In the genomic region with DNA sequence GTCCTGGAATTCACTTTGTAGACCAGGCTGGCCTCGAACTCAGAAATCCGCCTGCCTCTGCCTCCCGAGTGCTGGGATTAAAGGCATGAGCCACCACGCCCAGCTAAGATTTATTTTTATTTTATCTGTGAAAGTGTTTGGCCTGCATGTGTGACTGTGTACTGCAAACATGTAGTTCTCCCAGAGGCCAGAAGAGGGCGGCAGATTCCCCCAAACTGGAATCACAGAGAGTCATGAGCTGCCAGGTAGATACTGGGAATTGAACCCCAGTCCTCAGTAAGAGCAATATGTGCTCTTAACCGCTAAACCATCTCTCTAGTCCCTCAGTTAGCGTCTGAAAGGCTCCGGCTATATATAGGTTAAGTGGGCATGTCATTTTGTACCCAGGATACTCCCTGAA, we compare ENCODE assay signal across 10 mouse cellular contexts. TPM values are rescaled to one million over a fixed set of nuclear protein-coding genes. Genes with fewer than 3 reads are reported as not detected.
DNase-seq lines count a peak whose midpoint lies in the region; ATAC-seq and TF ChIP-seq lines count a peak whose summit lies in the region.
"Had no signal": no experiment of that assay in that cellular context is flagged by ENCODE, and none has a peak within 500 bp of the region (broad histone marks: within the 10 kb centered on the region; RNA-seq: fewer than 3 reads in every experiment).

No protein-coding gene starts in this region.

- H3K9ac ChIP-seq in intestine, embryonic 14.5 days (ENCODE audit: low read length) = no peak overlapping the region
- no peak overlapping the region for H3K9ac ChIP-seq in intestine, embryonic 16.5 days (ENCODE audit: low read depth, low read length)
- no peak overlapping the region for H3K9ac ChIP-seq in ES-E14 (ENCODE audit: insufficient read depth, low read depth, low read length, poor library complexity, severe bottlenecking)
- H3K9ac ChIP-seq: limb, embryonic 15.5 days had no signal

- in situ Hi-C loops in ES-E14 (cut with MboI; ENCODE audit: low sequenced_read_pairs in 2 of 2, unreplicated experiment in 2 of 2) = no loop called here

- H3K36me3 ChIP-seq in intestine, embryonic 14.5 days (ENCODE audit: control insufficient read depth, insufficient read depth, low read length) = no peaks in the 10 kb centered on the region
- no peaks in the 10 kb centered on the region for H3K36me3 ChIP-seq in intestine, embryonic 16.5 days (ENCODE audit: control insufficient read depth, insufficient read depth, low read length)
- no peaks in the 10 kb centered on the region for H3K36me3 ChIP-seq in ES-E14 (ENCODE audit: control insufficient read depth, insufficient read depth, low read length, poor library complexity, severe bottlenecking)
- H3K36me3 ChIP-seq in splenic B cell, adult 2 months (ENCODE audit: control insufficient read depth, insufficient read depth, low read length, poor library complexity, severe bottlenecking) = no peaks in the 10 kb centered on the region
- no peaks in the 10 kb centered on the region for H3K36me3 ChIP-seq in heart, embryonic 10.5 days
- H3K36me3 ChIP-seq: limb, embryonic 15.5 days had no signal

- no peak for ATAC-seq in intestine, embryonic 14.5 days (replicated peaks; ENCODE audit: low FRiP score, low TSS enrichment, low read depth)
- no peak for ATAC-seq in intestine, embryonic 16.5 days

- no peaks in the 10 kb centered on the region for H3K9me3 ChIP-seq in intestine, embryonic 14.5 days (ENCODE audit: control insufficient read depth, low read length)
- H3K9me3 ChIP-seq in intestine, embryonic 16.5 days (ENCODE audit: control insufficient read depth, low read length) = no peaks in the 10 kb centered on the region
- H3K9me3 ChIP-seq in ES-E14 (ENCODE audit: control insufficient read depth, insufficient read depth, low read depth, low read length) = no peaks in the 10 kb centered on the region
- H3K9me3 ChIP-seq in heart, embryonic 10.5 days = no peaks in the 10 kb centered on the region
- H3K9me3 ChIP-seq: limb, embryonic 15.5 days had no signal

- H3K27ac ChIP-seq in intestine, embryonic 14.5 days (ENCODE audit: low read depth) = no peak overlapping the region
- H3K27ac ChIP-seq in intestine, embryonic 16.5 days (ENCODE audit: low read length) = no peak overlapping the region
- H3K27ac ChIP-seq in ES-E14 (ENCODE audit: insufficient read depth, low read depth, low read length, poor library complexity, severe bottlenecking) = no peak overlapping the region
- H3K27ac ChIP-seq in heart, embryonic 10.5 days = no peak overlapping the region
- H3K27ac ChIP-seq: limb, embryonic 15.5 days had no signal

- DNase-seq in intestine, embryonic 14.5 days (ENCODE audit: low spot score) = peak; percentile 69
- DNase-seq in B cell, adult 2 months = peak; percentile 78 to 79
- DNase-seq in ES-E14 (ENCODE audit: low read depth, low spot score) = peak; percentile 51
- DNase-seq in induced T-regulatory cell, adult 2 months (ENCODE audit: low read depth) = peak; percentile 81
- DNase-seq in splenic B cell, adult 2 months (ENCODE audit: low read depth, low spot score) = peak; percentile 80
- DNase-seq in heart, embryonic 10.5 days (ENCODE audit: low spot score) = no peak
- DNase-seq in testis, postnatal 14 days (ENCODE audit: low spot score) = no peak

- no peaks in the 10 kb centered on the region for H3K4me1 ChIP-seq in intestine, embryonic 14.5 days (replicated peaks; ENCODE audit: control insufficient read depth, insufficient read depth, low read length)
- H3K4me1 ChIP-seq in intestine, embryonic 16.5 days (ENCODE audit: control insufficient read depth, insufficient read depth, low read length) = no peaks in the 10 kb centered on the region
- no peaks in the 10 kb centered on the region for H3K4me1 ChIP-seq in ES-E14 (ENCODE audit: control insufficient read depth in 2 of 2, insufficient read depth in 2 of 2, low read length in 2 of 2, poor library complexity in 1 of 2)
- H3K4me1 ChIP-seq in heart, embryonic 10.5 days = peaks cover 10% of the 10 kb centered on the region

- no peak overlapping the region for H3K4me2 ChIP-seq in intestine, embryonic 14.5 days (ENCODE audit: low read length)
- no peak overlapping the region for H3K4me2 ChIP-seq in intestine, embryonic 16.5 days (ENCODE audit: low read depth, low read length)
- H3K4me2 ChIP-seq: limb, embryonic 15.5 days had no signal

- peaks cover 9% of the 10 kb centered on the region; the same call in 1 of the 2 replicates for H3K27me3 ChIP-seq in intestine, embryonic 14.5 days (replicated peaks; ENCODE audit: control insufficient read depth, insufficient read depth, low read length)
- peaks cover 2% of the 10 kb centered on the region for H3K27me3 ChIP-seq in intestine, embryonic 16.5 days (replicated peaks; ENCODE audit: control insufficient read depth, insufficient read depth, low read length)
- H3K27me3 ChIP-seq in splenic B cell, adult 2 months (ENCODE audit: control insufficient read depth, insufficient read depth, low read length, poor library complexity, severe bottlenecking) = no peaks in the 10 kb centered on the region; the same call in 1 of the 2 replicates
- peaks cover 39% of the 10 kb centered on the region for H3K27me3 ChIP-seq in heart, embryonic 10.5 days (ENCODE audit: insufficient read depth, poor library complexity, severe bottlenecking)

- WGBS in intestine, embryonic 14.5 days = 43% methylated on average over 8 of the region's 8 CpGs
- WGBS in intestine, embryonic 16.5 days = 49% methylated on average over 8 of the region's 8 CpGs
- 37% methylated on average over 8 of the region's 8 CpGs for WGBS in heart, embryonic 10.5 days

- no peak overlapping the region for H3K4me3 ChIP-seq in intestine, embryonic 14.5 days (ENCODE audit: low read depth, low read length)
- no peak overlapping the region for H3K4me3 ChIP-seq in intestine, embryonic 16.5 days (ENCODE audit: low read length)
- no peak overlapping the region for H3K4me3 ChIP-seq in ES-E14 (ENCODE audit: insufficient read depth in 1 of 2, low read depth in 1 of 2, low read length in 2 of 2, poor library complexity in 1 of 2, severe bottlenecking in 1 of 2)
- H3K4me3 ChIP-seq in heart, embryonic 10.5 days = no peak overlapping the region
- H3K4me3 ChIP-seq: erythroblast, embryonic 14.5 days; limb, embryonic 15.5 days had no signal

TF ChIP-seq in ES-E14, 5 proteins besides CTCF, POLR2A, EP300 and RAD21:
- no peak for TF ChIP-seq ZC3H11A (IDR thresholded peaks at IDR 0.05; ENCODE audit: borderline replicate concordance, low read depth, low read length)

RNA-seq across cellular contexts. Expression of gene Vsig10l, which starts 7.4 kb away (rescaled TPM):
- polyA plus RNA-seq in intestine, embryonic 14.5 days (2014; fragmentation: Nextera tagmentation; extraction: Ambion mirVana) = 4.2 and 5.6 TPM in 2 replicates
- 2.7 and 2.8 TPM in 2 replicates for polyA plus RNA-seq in intestine, embryonic 16.5 days (2015; fragmentation: Nextera tagmentation; extraction: Ambion mirVana)
- 2.9 and 3.6 TPM in 2 replicates for total RNA-seq in ES-E14 (2012; rRNA removed)
- polyA plus RNA-seq in heart, embryonic 10.5 days (2016; fragmentation: Nextera tagmentation; extraction: Ambion mirVana) = 1.4 and 1.5 TPM in 2 replicates

RNA-seq across cellular contexts. Expression of gene Iglon5, which starts 19.5 kb away (rescaled TPM):
- polyA plus RNA-seq in intestine, embryonic 14.5 days (2014; fragmentation: Nextera tagmentation; extraction: Ambion mirVana) = 0.67 and 0.72 TPM in 2 replicates
- polyA plus RNA-seq in intestine, embryonic 16.5 days (2015; fragmentation: Nextera tagmentation; extraction: Ambion mirVana) = 0.33 and 0.38 TPM in 2 replicates
- 0.95 and 1.7 TPM in 2 replicates for total RNA-seq in ES-E14 (2012; rRNA removed)
- 0.20 TPM in 1 of 2 replicates, not detected in the other for polyA plus RNA-seq in heart, embryonic 10.5 days (2016; fragmentation: Nextera tagmentation; extraction: Ambion mirVana)
- polyA plus RNA-seq: erythroblast, embryonic 14.5 days had no signal

RNA-seq across cellular contexts. Expression of gene Gm45233, which starts 26.4 kb away (rescaled TPM):
- 0.39 TPM in 1 of 2 replicates, not detected in the other for polyA plus RNA-seq in intestine, embryonic 14.5 days (2014; fragmentation: Nextera tagmentation; extraction: Ambion mirVana)
- polyA plus RNA-seq in intestine, embryonic 16.5 days (2015; fragmentation: Nextera tagmentation; extraction: Ambion mirVana) = 0.20 and 0.32 TPM in 2 replicates
- not detected in 2 replicates for total RNA-seq in ES-E14 (2012; rRNA removed)
- polyA plus RNA-seq in heart, embryonic 10.5 days (2016; fragmentation: Nextera tagmentation; extraction: Ambion mirVana) = not detected in 2 replicates
- polyA plus RNA-seq: erythroblast, embryonic 14.5 days had no signal

RNA-seq across cellular contexts. Expression of gene Etfb, which starts 26.5 kb away (rescaled TPM):
- polyA plus RNA-seq in intestine, embryonic 14.5 days (2014; fragmentation: Nextera tagmentation; extraction: Ambion mirVana) = 347 and 370 TPM in 2 replicates
- 551 and 568 TPM in 2 replicates for polyA plus RNA-seq in intestine, embryonic 16.5 days (2015; fragmentation: Nextera tagmentation; extraction: Ambion mirVana)
- total RNA-seq in ES-E14 (2012; rRNA removed) = 126 and 134 TPM in 2 replicates
- 505 and 580 TPM in 2 replicates for polyA plus RNA-seq in heart, embryonic 10.5 days (2016; fragmentation: Nextera tagmentation; extraction: Ambion mirVana)

RNA-seq across cellular contexts. Expression of gene Cldnd2, which starts 29.8 kb away (rescaled TPM):
- not detected in 2 replicates for polyA plus RNA-seq in intestine, embryonic 14.5 days (2014; fragmentation: Nextera tagmentation; extraction: Ambion mirVana)
- not detected in 2 replicates for polyA plus RNA-seq in intestine, embryonic 16.5 days (2015; fragmentation: Nextera tagmentation; extraction: Ambion mirVana)
- total RNA-seq in ES-E14 (2012; rRNA removed) = not detected in 2 replicates
- polyA plus RNA-seq in heart, embryonic 10.5 days (2016; fragmentation: Nextera tagmentation; extraction: Ambion mirVana) = not detected in 2 replicates
- polyA plus RNA-seq: erythroblast, embryonic 14.5 days; limb, embryonic 15.5 days had no signal

Comparison
In these comparisons a context has a peak if more than half of its experiments do, and no peak if none do; other contexts are left out.
1. DNase-seq: peak in intestine, embryonic 14.5 days (single experiment), B cell, adult 2 months (2 of 2), ES-E14 (single experiment), induced T-regulatory cell, adult 2 months (single experiment) and splenic B cell, adult 2 months (single experiment); none in heart, embryonic 10.5 days (single experiment) and testis, postnatal 14 days (single experiment).